Mouse (Mus musculus) embryonic facial prominence, embryonic 15.5 days (tissue): ENCODE measurements around the gene Dip2b. TPM values are rescaled to one million over a fixed set of nuclear protein-coding genes. Genes with fewer than 3 reads are reported as not detected.

ENCODE experiments used
- ATAC-seq: fragments of 200-750 bp; cut with Nextera tagmentation; 2 replicates; pipeline ENCODE4 v1.8.0; 2017; ENCODE audit warnings: low read depth, moderate TSS enrichment; ENCODE audit not compliant: insufficient number of reproducible peaks, low FRiP score, low TSS enrichment
- H3K27ac ChIP-seq: fragments of 300-500 bp; sonication (generic); replicated peaks from 2 replicates; pipeline ENCODE4 v1.5.1; 2015; ENCODE audit warnings: mild to moderate bottlenecking, inconsistent platforms
- H3K27me3 ChIP-seq: fragments of 300-500 bp; sonication (generic); 2 replicates; pipeline ENCODE4 v1.6.1; 2015; ENCODE audit warnings: inconsistent platforms
- H3K36me3 ChIP-seq: fragments of 300-500 bp; sonication (generic); 2 replicates; pipeline ENCODE4 v1.6.1; 2015; ENCODE audit warnings: mild to moderate bottlenecking, inconsistent platforms
- H3K4me1 ChIP-seq: fragments of 300-500 bp; sonication (generic); 2 replicates; pipeline ENCODE4 v1.6.1; 2015; ENCODE audit warnings: inconsistent platforms
- H3K4me2 ChIP-seq: fragments of 300-500 bp; sonication (generic); replicated peaks from 2 replicates; pipeline ENCODE4 v1.6.1; 2015; ENCODE audit warnings: mild to moderate bottlenecking, inconsistent platforms
- H3K4me3 ChIP-seq: fragments of 300-500 bp; sonication (generic); replicated peaks from 2 replicates; pipeline ENCODE4 v1.5.1; 2015; ENCODE audit warnings: mild to moderate bottlenecking, inconsistent platforms
- H3K9ac ChIP-seq: fragments of 300-500 bp; sonication (generic); 2 replicates; pipeline ENCODE4 v1.6.1; 2015; ENCODE audit warnings: inconsistent platforms
- H3K9me3 ChIP-seq: fragments of 300-500 bp; sonication (generic); replicated peaks from 2 replicates; pipeline ENCODE4 v1.6.1; 2016; ENCODE audit warnings: inconsistent platforms
- WGBS: fragments of 180-500 bp; shearing (Covaris S2); methylation state at CpG from one replicate; pipeline ENCODE4 v1.1.7; 2015; 5-methylcytosine and 5-hydroxymethylcytosine counted together
- polyA plus RNA-seq: library from polyadenylated mRNA; unstranded; fragments of >200 nt; fragmentation: Nextera tagmentation; extraction: Ambion mirVana; gene quantifications from 2 replicates; pipeline ENCODE4 v1.2.1, GENCODE M21; 2015

Dip2b gene
- polyA plus RNA-seq, 1 experiment from 2014 or later, result 11.2 TPM

DNA sequence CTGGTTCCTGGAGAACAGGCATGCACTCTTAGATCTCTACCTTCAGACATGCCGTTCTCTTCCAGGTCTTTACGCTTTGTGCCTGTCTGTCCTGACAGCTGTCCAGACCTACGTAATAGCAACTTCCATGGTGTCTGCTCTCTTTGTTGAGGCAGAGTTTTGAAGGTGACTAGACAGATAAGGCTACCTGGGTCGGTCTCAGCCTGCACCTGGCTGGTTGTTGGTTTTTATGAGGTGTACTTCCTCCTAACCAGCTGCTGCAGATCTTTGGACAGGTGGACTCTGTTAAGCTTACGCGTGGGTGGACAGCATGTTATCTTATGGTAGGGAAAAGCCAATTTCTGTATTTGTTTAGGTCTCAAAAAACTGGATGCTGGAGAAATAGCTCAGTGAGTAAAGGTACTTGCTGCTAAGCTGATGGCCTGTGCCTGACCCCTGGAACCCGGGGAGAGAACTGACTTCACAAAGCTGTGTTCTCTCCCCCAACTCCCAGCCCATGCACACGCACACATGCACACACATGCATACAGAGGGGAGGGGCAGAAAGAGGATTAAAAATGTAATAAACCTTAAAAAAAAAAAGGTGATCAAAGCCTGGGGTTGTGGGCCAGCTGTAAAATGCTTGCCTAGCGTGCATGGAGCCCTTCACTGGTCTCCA lies 74.0 kb downstream of the Dip2b start:
- Histone ChIP-seq H3K36me3 (no peaks in the 10 kb centered on the region; the same call in 1 of the 2 replicates), H3K9me3 (no peaks in the 10 kb centered on the region), H3K9ac (no peak overlapping the region), H3K27ac (no peak overlapping the region), H3K4me1 (peaks cover 30% of the 10 kb centered on the region), H3K27me3 (no peaks in the 10 kb centered on the region), H3K4me2 (no peak overlapping the region), H3K4me3 (no peak overlapping the region)
- 74% methylated on average over 9 of the region's 9 CpGs for WGBS
- ATAC-seq, result no peak

DNA sequence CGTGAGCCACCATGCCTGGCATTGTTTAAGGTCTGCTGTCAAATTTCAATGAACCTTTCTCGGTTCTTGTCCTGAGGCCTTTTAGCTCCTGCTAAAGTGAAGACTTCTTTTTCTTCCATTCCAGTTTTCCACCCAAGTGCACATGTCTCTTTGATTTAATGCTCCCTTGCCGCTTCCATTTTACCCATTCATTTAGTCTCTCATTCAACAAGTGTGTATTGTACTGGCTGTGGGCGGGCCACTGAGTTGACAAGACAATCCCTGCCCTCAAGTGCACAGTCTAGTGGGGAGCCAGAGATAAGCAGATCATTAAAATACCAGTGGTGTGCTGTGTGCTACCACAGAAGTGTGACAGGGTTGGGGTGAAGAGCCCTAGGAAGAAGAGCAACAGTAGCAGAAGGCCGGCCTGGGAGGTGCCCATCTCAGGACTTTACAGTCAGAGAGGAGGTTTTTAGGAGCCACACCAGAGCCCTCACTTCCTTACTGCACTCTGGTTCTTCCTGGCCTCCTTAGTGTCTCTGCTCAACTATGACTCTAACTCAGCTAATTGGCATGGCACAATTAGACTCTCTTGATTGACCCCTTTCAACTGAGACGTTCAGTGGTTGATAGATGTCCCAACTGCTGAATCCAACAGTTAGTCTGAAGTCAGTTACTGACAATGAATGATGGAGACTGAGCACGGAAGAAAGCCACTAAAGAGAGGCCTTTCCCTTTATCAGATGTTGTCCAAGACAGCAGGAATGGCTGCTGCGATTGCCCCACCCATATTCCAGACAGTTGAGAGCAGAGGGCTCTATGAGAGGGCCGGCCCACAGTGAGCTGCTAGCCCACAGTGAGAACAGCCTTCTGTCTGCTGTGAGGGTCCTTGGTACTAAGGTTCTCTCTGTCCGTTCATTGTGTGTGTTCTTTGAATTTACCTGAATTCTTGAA lies 75.1 kb downstream of the Dip2b start:
- Histone ChIP-seq H3K4me3 (no peak overlapping the region), H3K4me2 (no peak overlapping the region), H3K4me1 (peaks cover 22% of the 10 kb centered on the region), H3K9ac (no peak overlapping the region), H3K27me3 (no peaks in the 10 kb centered on the region), H3K9me3 (no peaks in the 10 kb centered on the region), H3K36me3 (peaks cover 9% of the 10 kb centered on the region; the same call in 1 of the 2 replicates), H3K27ac (no peak overlapping the region)
- WGBS, result 70% methylated on average over 10 of the region's 10 CpGs
- ATAC-seq, result 0 out of 2 replicates have a peak, but pooled peaks have one; percentile 29

DNA sequence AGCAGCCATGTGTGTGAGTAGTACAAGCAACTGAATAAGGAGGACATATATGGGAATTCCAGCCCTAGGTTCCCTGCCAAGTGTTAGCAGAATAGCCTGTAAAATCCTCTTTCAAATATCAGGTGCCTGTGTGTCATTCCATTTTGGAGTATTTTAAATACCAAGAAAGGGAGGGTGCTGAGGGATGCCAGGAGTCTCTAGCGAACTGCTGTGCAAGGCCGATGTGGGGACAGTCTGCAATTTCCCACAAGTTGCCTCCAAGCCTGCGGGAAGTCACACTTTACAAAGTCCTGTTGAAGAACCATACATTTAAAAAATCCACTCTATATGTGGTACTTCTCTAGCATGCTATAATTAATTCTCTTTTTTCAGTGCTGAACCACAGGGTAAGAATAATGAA lies 77.0 kb downstream of the Dip2b start:
- Histone ChIP-seq H3K9ac (no peak overlapping the region), H3K4me3 (no peak overlapping the region), H3K27me3 (no peaks in the 10 kb centered on the region), H3K9me3 (no peaks in the 10 kb centered on the region), H3K4me1 (peaks cover 18% of the 10 kb centered on the region), H3K27ac (no peak overlapping the region), H3K36me3 (peaks cover 10% of the 10 kb centered on the region; the same call in 1 of the 2 replicates), H3K4me2 (no peak overlapping the region)
- 85% methylated on average over 3 of the region's 3 CpGs for WGBS
- ATAC-seq, result no peak

DNA sequence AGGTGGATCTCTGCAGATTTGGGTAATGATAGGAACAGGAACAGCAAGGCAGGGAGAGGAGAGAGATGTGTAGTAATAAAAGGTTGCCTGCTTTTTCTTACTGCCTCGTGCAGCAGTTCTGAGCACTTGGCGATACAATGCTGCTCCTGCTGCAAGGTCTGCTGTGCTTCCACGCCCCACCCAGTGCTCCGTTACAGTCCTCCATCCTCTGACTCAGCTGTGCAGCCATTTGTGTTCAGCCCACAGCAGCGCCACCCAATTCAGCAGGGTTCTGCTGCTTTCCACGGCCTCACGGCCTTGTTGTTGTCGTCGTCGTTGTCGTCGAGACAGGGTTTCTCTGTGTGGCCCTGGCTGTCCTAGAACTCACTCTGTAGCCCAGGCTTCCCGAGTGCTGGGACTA lies 77.9 kb downstream of the Dip2b start:
- Histone ChIP-seq H3K9me3 (no peaks in the 10 kb centered on the region), H3K4me3 (no peak overlapping the region), H3K36me3 (peaks cover 10% of the 10 kb centered on the region; the same call in 1 of the 2 replicates), H3K27me3 (no peaks in the 10 kb centered on the region), H3K4me1 (peaks cover 18% of the 10 kb centered on the region), H3K9ac (no peak overlapping the region), H3K4me2 (no peak overlapping the region), H3K27ac (no peak overlapping the region)
- 91% methylated on average over 13 of the region's 13 CpGs for WGBS
- ATAC-seq, result no peak

DNA sequence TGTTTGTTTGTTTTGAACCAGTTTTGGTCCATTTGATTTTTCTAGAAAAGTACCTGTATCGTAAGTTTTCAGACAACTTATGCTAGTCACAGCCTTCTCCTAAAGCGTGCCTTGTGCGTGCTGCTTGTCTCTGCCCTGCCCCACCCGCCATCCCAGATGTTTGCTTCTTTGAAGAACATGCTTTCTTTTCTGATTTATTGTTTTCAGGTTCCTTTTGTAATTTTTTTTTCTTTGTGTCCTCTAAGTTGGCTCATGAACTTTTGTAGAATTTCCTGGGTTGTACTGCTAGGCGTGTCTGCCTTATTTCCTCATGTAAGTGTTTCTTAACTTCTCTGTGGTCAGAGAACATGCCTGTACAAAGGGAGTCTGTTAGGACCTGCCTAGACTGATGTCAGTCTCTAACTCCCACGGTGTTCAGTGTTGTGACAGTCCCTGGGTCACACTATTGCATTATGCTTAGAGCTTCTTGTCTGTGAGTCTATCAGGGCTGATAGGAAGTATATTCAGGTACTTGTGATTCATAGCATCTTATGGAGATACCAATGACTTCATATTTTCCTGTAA lies 80.8 kb downstream of the Dip2b start:
- Histone ChIP-seq H3K4me1 (no peaks in the 10 kb centered on the region), H3K36me3 (peaks cover 10% of the 10 kb centered on the region; the same call in 1 of the 2 replicates), H3K4me2 (no peak overlapping the region), H3K27me3 (no peaks in the 10 kb centered on the region), H3K27ac (no peak overlapping the region), H3K9me3 (no peaks in the 10 kb centered on the region), H3K9ac (no peak overlapping the region), H3K4me3 (no peak overlapping the region)
- WGBS, result 60% methylated on average over 6 of the region's 6 CpGs
- no peak for ATAC-seq

DNA sequence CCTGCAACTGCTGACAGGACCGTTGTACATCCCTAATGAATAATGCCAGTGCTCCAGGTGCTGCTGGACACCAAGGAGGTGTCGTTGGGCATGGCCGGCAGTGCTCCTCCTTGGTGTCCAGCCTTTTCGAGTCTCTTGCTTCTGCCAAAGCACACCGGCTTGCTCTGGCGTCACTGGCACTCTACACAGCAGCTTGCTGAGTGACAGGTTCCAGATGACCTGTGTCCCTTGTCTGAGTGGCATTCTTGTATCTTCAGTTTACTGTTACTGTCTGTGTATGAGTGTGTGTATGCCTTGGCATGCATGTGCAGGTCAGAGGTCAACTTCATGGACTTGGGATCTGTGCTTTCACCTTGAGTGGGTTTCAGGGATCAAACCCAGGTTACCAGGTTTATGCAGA lies 83.0 kb downstream of the Dip2b start:
- H3K27ac ChIP-seq, result no peak overlapping the region
- H3K4me3 ChIP-seq, result no peak overlapping the region
- H3K9ac ChIP-seq, result no peak overlapping the region
- peaks cover 11% of the 10 kb centered on the region for H3K4me1 ChIP-seq
- 83% methylated on average over 6 of the region's 6 CpGs for WGBS
- ATAC-seq, result no peak
- H3K4me2 ChIP-seq, result no peak overlapping the region
- peaks cover 10% of the 10 kb centered on the region; the same call in 1 of the 2 replicates for H3K36me3 ChIP-seq
- no peaks in the 10 kb centered on the region for H3K9me3 ChIP-seq
- no peaks in the 10 kb centered on the region for H3K27me3 ChIP-seq

DNA sequence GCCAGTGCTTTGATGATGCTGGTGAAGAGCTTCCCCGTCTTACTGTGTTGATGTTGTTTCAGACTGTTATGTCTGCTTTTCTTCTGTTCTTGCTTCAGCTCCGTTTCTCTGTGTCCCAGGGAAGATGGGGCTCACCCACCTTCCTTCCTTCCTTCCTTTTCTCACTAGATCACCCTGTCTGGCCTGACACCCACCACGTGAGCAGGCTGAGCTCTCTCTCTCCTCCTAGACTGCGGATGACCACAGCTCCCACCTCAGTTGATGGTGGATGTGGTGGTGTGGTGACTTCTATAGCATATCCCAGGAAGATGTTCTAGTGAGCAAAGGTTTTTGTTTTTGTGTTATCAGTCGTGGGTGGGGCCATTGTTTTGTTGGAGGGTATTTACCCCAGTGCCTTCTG lies 85.4 kb downstream of the Dip2b start:
- no peak overlapping the region for H3K27ac ChIP-seq
- H3K27me3 ChIP-seq, result no peaks in the 10 kb centered on the region
- peaks cover 15% of the 10 kb centered on the region for H3K4me1 ChIP-seq
- no peak overlapping the region for H3K9ac ChIP-seq
- H3K36me3 ChIP-seq, result no peaks in the 10 kb centered on the region
- 69% methylated on average over 5 of the region's 5 CpGs for WGBS
- H3K4me2 ChIP-seq, result no peak overlapping the region
- ATAC-seq, result no peak
- no peaks in the 10 kb centered on the region for H3K9me3 ChIP-seq
- no peak overlapping the region for H3K4me3 ChIP-seq

DNA sequence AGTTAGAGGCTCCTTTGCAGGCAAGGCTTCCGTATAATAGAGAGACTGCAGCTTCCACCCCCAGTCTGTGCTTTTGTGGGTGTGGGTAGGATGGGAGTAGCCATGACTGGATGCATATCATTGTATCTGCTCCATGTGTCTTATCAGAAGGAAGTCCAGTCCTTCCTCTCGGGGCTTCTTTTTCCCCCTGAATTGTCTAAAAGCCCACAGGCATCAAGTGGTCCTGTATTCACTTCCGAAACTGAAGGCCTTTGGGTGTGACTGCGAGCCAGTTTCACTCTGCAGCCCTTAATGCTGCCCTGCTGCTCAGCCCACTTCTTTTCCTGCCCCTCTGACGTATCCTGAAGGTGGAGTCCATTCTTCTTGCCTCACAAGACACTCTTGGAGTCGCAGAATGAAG lies 86.8 kb downstream of the Dip2b start:
- no peak for ATAC-seq
- Histone ChIP-seq H3K9ac (no peak overlapping the region), H3K27me3 (no peaks in the 10 kb centered on the region), H3K9me3 (no peaks in the 10 kb centered on the region), H3K4me1 (peaks cover 15% of the 10 kb centered on the region), H3K4me2 (no peak overlapping the region), H3K27ac (0 out of 2 replicates have a peak overlapping the region, but pooled peaks have one; percentile 2), H3K4me3 (no peak overlapping the region), H3K36me3 (no peaks in the 10 kb centered on the region)
- WGBS, result 77% methylated on average over 6 of the region's 6 CpGs

DNA sequence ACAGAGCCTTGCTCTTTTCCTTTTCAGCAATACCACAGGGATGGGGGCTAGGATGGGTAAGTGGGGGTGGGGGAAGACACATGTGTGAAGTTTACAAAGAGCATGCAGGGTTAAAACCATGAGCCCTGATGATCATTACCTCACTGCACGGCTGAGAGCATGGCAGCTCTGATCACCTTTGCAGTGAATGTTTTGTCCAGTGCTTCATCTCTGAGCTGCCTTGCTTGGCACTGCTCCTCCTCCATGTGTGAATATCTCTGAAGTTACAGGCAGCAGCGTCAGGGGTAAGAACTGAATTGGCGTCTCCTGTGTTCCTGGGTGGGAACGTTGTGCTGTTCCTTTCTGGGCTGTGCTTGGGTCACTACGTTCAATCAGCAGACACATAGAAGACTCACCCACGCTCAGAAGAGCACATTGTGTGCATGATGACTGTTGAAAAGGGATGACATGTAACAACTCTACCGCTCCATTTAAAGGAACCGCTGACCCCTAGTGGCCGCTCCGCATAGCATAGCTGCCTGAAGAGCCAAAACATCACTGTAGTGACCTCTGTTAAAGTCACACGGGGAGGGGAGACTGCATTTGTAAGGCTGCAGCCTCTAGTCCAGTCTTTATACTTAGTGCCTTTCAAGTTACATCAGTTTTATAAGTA lies 88.1 kb downstream of the Dip2b start:
- Histone ChIP-seq H3K4me3 (no peak overlapping the region), H3K4me1 (peaks cover 15% of the 10 kb centered on the region), H3K36me3 (no peaks in the 10 kb centered on the region), H3K27ac (no peak overlapping the region), H3K4me2 (no peak overlapping the region), H3K9me3 (no peaks in the 10 kb centered on the region), H3K9ac (no peak overlapping the region), H3K27me3 (no peaks in the 10 kb centered on the region)
- 16% methylated on average over 11 of the region's 11 CpGs for WGBS
- ATAC-seq, result peak; percentile 75

DNA sequence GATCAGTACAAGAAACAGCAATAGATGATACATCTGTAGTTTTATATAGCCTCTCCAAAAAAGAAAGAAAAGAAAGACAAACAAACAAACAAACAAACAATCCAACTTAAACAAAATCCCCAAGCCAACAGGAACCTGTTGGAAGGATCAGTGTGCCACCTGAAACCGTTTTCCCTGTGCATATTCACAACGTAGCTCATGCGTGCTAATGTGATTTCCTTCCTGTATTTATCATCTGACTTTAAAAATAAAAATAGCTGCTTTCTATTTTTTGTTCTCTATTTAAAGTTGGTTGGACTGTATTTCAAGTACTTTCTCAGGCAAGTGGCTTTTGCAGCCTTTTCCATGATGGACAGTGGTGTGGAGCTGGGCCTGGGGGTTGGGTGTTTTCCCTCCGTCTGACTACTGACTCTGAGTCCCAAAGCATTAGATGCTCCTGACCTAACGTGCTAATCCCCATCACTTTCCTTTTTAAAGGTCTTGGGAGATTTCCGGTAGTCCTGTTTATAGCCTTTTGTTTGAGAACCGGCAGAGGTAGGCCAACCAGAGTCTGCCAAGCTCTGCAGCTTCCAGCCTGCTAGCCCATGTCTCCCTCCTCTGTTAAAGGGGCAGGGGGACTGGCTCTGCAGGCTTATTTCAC lies 90.8 kb downstream of the Dip2b start:
- H3K27me3 ChIP-seq, result no peaks in the 10 kb centered on the region
- ATAC-seq, result no peak
- H3K9me3 ChIP-seq, result no peaks in the 10 kb centered on the region
- no peak overlapping the region for H3K9ac ChIP-seq
- H3K27ac ChIP-seq, result no peak overlapping the region
- 69% methylated on average over 7 of the region's 7 CpGs for WGBS
- H3K4me1 ChIP-seq, result peaks cover 15% of the 10 kb centered on the region
- H3K36me3 ChIP-seq, result no peaks in the 10 kb centered on the region
- no peak overlapping the region for H3K4me2 ChIP-seq
- H3K4me3 ChIP-seq, result no peak overlapping the region
